Mouse (Mus musculus) leukemia stem cell, adult 10-12 weeks (primary cell): Measurements from ENCODE around the gene Olfr479. TPM values are rescaled to one million over a fixed set of nuclear protein-coding genes. Genes with fewer than 3 reads are reported as not detected.

Source experiments
- polyA plus RNA-seq: library from polyadenylated mRNA; stranded (reverse); fragments of >175 nt; gene quantifications from 2 replicates; pipeline ENCODE4 v1.2.3, GENCODE M21; 2012; ENCODE audit warnings: low replicate concordance

Olfr479 gene
- polyA plus RNA-seq = not detected in 2 replicates

DNA sequence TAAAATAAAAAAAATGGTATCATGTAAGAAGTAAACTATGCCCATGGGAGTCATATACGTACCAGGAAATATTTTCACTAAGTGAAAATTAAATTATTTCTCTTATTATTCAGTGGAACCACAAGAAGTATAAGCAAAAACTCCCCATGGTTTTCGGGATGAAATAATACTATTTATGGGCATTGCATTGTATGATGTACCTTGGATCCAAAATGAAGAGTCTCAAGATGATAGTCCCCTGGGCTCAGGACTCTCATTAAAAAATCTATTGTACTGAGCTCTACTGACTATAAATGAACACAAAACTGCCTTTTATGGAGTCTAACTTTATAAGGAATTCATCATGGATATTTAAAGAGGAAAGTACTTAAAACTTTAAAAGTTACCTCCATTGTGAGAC is at the start of gene Olfr479:
Gene Olfr479, plus strand, starts transcription at position 301 of the 400 bp plus-strand sequence.

DNA sequence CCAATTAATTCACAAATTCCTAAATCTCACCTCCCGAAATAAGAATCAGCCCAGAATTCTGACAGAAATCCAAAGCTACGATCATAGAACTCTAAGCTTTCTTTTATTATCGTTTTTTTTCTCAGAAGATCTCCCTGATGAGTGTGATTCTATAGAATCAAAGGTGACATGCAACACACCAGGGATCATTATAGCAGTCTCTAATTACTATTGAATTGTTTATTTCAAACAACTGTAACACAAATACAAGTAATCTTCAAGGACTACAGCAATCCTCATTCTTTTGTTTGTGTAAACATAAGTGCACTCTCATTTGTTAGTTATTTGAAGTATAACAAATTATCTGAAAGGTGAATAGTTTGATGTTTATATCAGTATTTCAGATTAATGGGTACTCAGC is 16.6 kb upstream of the Olfr479 start, which contains the start of gene Olfr478:
Gene Olfr478, minus strand, starts transcription at position 101 of the 400 bp plus-strand sequence.

DNA sequence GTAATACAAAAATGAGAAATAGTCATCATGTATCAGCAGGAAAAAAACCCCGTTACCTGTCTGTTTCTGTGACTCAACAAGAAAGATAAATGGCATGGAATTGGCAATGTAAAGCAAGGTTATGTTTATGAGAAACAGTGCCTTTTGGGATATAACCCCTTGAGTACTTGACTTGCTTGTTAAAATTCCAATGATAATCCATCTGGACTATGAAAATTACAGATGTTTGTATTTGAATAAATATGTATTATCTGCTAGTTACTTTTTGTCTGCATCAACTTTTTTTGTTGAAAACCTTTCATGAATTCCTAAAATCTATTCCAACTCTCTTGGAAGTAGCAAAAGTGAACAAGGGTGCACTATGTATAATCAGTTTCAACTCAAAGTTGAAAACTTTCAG is 16.8 kb downstream of the Olfr479 start, which contains the start of gene Olfr480:
Gene Olfr480, minus strand, starts transcription at position 101 of the 400 bp plus-strand sequence.

DNA sequence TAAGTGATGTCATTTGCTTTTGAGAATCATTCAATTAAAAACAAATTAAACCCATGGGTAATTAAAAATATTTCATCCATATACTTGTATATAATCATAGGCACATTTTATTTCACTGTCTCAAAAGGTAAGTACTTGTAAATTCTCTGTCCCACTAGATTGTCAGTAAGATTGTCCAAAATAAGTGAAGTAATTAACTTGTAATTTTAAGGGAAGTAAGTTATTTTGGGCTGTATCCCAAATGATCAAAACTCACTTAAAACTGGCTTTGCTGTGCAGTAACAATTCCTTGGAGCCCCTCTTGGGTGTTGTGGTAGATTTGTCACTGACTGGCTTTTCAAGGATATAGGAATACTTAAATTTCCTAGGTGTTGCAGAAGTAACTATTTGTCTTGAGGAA is 29.1 kb downstream of the Olfr479 start, which contains the start of gene Olfr481:
Gene Olfr481, plus strand, starts transcription at position 301 of the 400 bp plus-strand sequence.

DNA sequence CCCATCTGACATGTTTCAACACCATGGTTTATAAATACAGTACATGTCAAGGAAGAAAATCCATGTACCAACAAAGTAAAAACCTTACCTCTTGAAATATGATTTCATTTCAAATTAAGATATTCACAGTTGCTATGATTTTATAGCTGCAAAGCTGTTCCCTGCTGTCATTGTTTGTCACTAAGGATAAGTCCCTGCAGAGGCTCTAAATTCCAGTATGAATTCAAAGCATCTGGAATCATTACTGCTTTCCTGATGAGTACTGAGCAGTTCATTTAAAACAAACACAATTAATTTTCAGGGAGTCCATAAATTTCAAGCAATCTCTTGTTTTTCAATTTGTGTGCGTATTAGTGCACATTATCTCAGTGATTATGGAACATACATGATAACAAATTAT is 47.0 kb downstream of the Olfr479 start, which contains the start of gene Olfr482:
Gene Olfr482, minus strand, starts transcription at position 101 of the 400 bp plus-strand sequence.

DNA sequence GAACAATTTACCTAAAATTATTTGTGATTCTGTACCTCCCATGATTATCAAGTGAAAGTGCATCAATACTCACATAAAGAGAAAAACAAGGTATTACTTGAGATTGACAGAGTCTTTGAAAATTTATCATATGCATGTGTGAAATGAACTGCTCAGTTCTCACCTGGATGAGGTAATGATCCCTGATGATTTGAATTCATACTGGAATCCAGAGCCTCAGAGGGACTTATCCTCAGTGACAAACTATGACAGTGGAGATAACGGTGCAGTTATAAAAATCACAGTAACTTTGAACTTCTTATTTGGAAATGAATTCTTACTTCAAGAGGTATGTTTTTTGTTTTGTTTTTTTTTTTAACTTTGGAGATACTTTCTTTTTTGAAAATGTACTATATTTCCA is 50.1 kb downstream of the Olfr479 start, which contains the start of gene Olfr483:
Gene Olfr483, plus strand, starts transcription at position 301 of the 400 bp plus-strand sequence.

Other genes starting within 250 kb of the Olfr479 start
- gene Ovch2, start 249.5 kb upstream of the Olfr479 start, polyA plus RNA-seq = not detected in 2 replicates
- not detected in 2 replicates for gene Olfr467, start 238.4 kb upstream of the Olfr479 start, polyA plus RNA-seq
- gene Olfr469, start 225.2 kb upstream of the Olfr479 start, polyA plus RNA-seq = not detected in 2 replicates
- gene Olfr470, start 203.2 kb upstream of the Olfr479 start, polyA plus RNA-seq = not detected in 2 replicates
- not detected in 2 replicates for gene Olfr472, start 152.8 kb upstream of the Olfr479 start, polyA plus RNA-seq
- gene Olfr473, start 120.2 kb upstream of the Olfr479 start, polyA plus RNA-seq = not detected in 2 replicates
- gene Olfr474, start 96.0 kb upstream of the Olfr479 start, polyA plus RNA-seq = not detected in 2 replicates
- gene Olfr476, start 85.9 kb upstream of the Olfr479 start, polyA plus RNA-seq = not detected in 2 replicates
- not detected in 2 replicates for gene Olfr477, start 64.0 kb upstream of the Olfr479 start, polyA plus RNA-seq
- gene Olfr478, start 16.7 kb upstream of the Olfr479 start, polyA plus RNA-seq = not detected in 2 replicates
- gene Olfr480, start 16.7 kb downstream of the Olfr479 start, polyA plus RNA-seq = not detected in 2 replicates
- 0.03 TPM in 1 of 2 replicates, not detected in the other for gene Olfr481, start 29.2 kb downstream of the Olfr479 start, polyA plus RNA-seq
- not detected in 2 replicates for gene Olfr482, start 46.9 kb downstream of the Olfr479 start, polyA plus RNA-seq
- not detected in 2 replicates for gene Olfr483, start 50.2 kb downstream of the Olfr479 start, polyA plus RNA-seq
- gene Olfr484, start 76.8 kb downstream of the Olfr479 start, polyA plus RNA-seq = not detected in 2 replicates
- gene Olfr485, start 109.2 kb downstream of the Olfr479 start, polyA plus RNA-seq = not detected in 2 replicates
- not detected in 2 replicates for gene Olfr486, start 122.0 kb downstream of the Olfr479 start, polyA plus RNA-seq
- not detected in 2 replicates for gene Olfr487, start 163.9 kb downstream of the Olfr479 start, polyA plus RNA-seq
- 0.08 TPM in 1 of 2 replicates, not detected in the other for gene Olfr488, start 207.7 kb downstream of the Olfr479 start, polyA plus RNA-seq
- gene Olfr490, start 238.2 kb downstream of the Olfr479 start, polyA plus RNA-seq = not detected in 2 replicates